Mouse (Mus musculus) MEL (cell line): ENCODE data around the gene Rgs9. TPM values are rescaled to one million over a fixed set of nuclear protein-coding genes. Genes with fewer than 3 reads are reported as not detected.

Experiments used
- DNase-seq: peaks from one replicate; pipeline ENCODE4 v3.0.0; 2011; ENCODE audit warnings: low read depth, low spot score
- H3K27ac ChIP-seq: 2 replicates; pipeline ENCODE4 v1.5.1; 2012; ENCODE audit warnings: low read depth, mild to moderate bottlenecking, control low read depth, low read length, moderate library complexity; ENCODE audit not compliant: control insufficient read depth
- H3K27me3 ChIP-seq, 2 experiments: fragments of 150-350 bp in 1 of 2; sonication (generic) in 1 of 2; 2 replicates each; pipeline ENCODE4 v1.6.1; 2012; ENCODE audit warnings: low read length in 2 of 2, mild to moderate bottlenecking in 2 of 2, improper control_type of control experiment in 1 of 2, moderate library complexity in 1 of 2; ENCODE audit not compliant: insufficient read depth in 2 of 2, control insufficient read depth in 1 of 2
- H3K36me3 ChIP-seq, 2 experiments: 2 replicates each; pipeline ENCODE4 v1.6.1; 2012 to 2014; ENCODE audit warnings: low read length in 2 of 2, improper control_type of control experiment in 1 of 2, inconsistent platforms in 1 of 2, mild to moderate bottlenecking in 1 of 2; ENCODE audit not compliant: insufficient read depth in 2 of 2, control insufficient read depth in 1 of 2
- H3K4me1 ChIP-seq, 2 experiments: fragments of 150-350 bp in 1 of 2; sonication (generic) in 1 of 2; 2 replicates each; pipeline ENCODE4 v1.6.1; 2012; ENCODE audit warnings: low read length in 2 of 2, improper control_type of control experiment in 1 of 2, mild to moderate bottlenecking in 1 of 2; ENCODE audit not compliant: insufficient read depth in 2 of 2, control insufficient read depth in 1 of 2
- H3K4me3 ChIP-seq, 2 experiments: fragments of 150-350 bp in 1 of 2; sonication (generic) in 1 of 2; 2 replicates each; pipeline ENCODE4 v1.5.1; 2012; ENCODE audit warnings: low read depth in 2 of 2, low read length in 2 of 2, mild to moderate bottlenecking in 2 of 2, moderate library complexity in 2 of 2, control low read depth in 1 of 2, improper control_type of control experiment in 1 of 2; ENCODE audit not compliant: control insufficient read depth in 1 of 2, insufficient read depth in 1 of 2
- H3K79me2 ChIP-seq: 2 replicates; pipeline ENCODE4 v1.6.1; 2012; ENCODE audit warnings: mild to moderate bottlenecking, low read length, moderate library complexity; ENCODE audit not compliant: control insufficient read depth, poor library complexity, insufficient read depth
- H3K9ac ChIP-seq: 2 replicates; pipeline ENCODE4 v1.6.1; 2012; ENCODE audit warnings: low read depth, mild to moderate bottlenecking, control low read depth, low read length, moderate library complexity; ENCODE audit not compliant: control insufficient read depth, poor library complexity, severe bottlenecking
- H3K9me3 ChIP-seq: fragments of 150-350 bp; sonication (generic); replicated peaks from 2 replicates; pipeline ENCODE4 v1.6.1; 2012; ENCODE audit warnings: mild to moderate bottlenecking, low read length, improper control_type of control experiment, moderate library complexity; ENCODE audit not compliant: insufficient read depth
- BHLHE40 ChIP-seq: IDR thresholded peaks from 2 replicates; pipeline ENCODE4 v1.6.1; 2012; ENCODE audit warnings: low read depth, mild to moderate bottlenecking, inconsistent platforms, low read length, improper control_type of control experiment, borderline replicate concordance
- CHD1 ChIP-seq: IDR thresholded peaks from 2 replicates; pipeline ENCODE4 v1.6.1; 2012; ENCODE audit warnings: low read depth, mild to moderate bottlenecking, inconsistent platforms, low read length, improper control_type of control experiment
- CTCF ChIP-seq, 3 experiments: IDR thresholded peaks in 2 of 3; conservative IDR thresholded peaks in 1 of 3; 2 replicates each; pipeline ENCODE4 v1.5.1; 2011 to 2012; ENCODE audit warnings: low read length in 3 of 3, low read depth in 2 of 3, mild to moderate bottlenecking in 2 of 3, improper control_type of control experiment in 1 of 3, inconsistent platforms in 1 of 3, mixed read lengths in 1 of 3, moderate library complexity in 1 of 3; ENCODE audit not compliant: control insufficient read depth in 1 of 3, insufficient read depth in 1 of 3, poor library complexity in 1 of 3, severe bottlenecking in 1 of 3
- ELF1 ChIP-seq: IDR thresholded peaks from 2 replicates; pipeline ENCODE4 v1.6.1; 2014; ENCODE audit warnings: low read depth, mild to moderate bottlenecking, inconsistent platforms, low read length, improper control_type of control experiment, moderate library complexity
- GABPA ChIP-seq: IDR thresholded peaks from 2 replicates; pipeline ENCODE4 v1.6.1; 2012; ENCODE audit warnings: low read depth, mild to moderate bottlenecking, inconsistent platforms, low read length, improper control_type of control experiment, moderate library complexity
- HCFC1 ChIP-seq: IDR thresholded peaks from 2 replicates; pipeline ENCODE4 v1.6.1; 2012; ENCODE audit warnings: low read depth, mild to moderate bottlenecking, inconsistent platforms, low read length, improper control_type of control experiment, moderate library complexity
- JUND ChIP-seq: IDR thresholded peaks from 2 replicates; pipeline ENCODE4 v1.6.1; 2011; ENCODE audit warnings: low read depth, mild to moderate bottlenecking, improper control_type of control experiment, low read length
- KAT2A ChIP-seq: conservative IDR thresholded peaks from 2 replicates; pipeline ENCODE4 v1.6.1; 2012; ENCODE audit warnings: low read depth, low read length, improper control_type of control experiment, inconsistent platforms
- MAZ ChIP-seq: IDR thresholded peaks from 2 replicates; pipeline ENCODE4 v1.6.1; 2012; ENCODE audit warnings: low read depth, mild to moderate bottlenecking, inconsistent platforms, low read length, improper control_type of control experiment
- MEF2A ChIP-seq: IDR thresholded peaks from 2 replicates; pipeline ENCODE4 v1.6.1; 2014; ENCODE audit warnings: low read depth, mild to moderate bottlenecking, inconsistent platforms, low read length, improper control_type of control experiment; ENCODE audit not compliant: poor library complexity, insufficient replicate concordance, severe bottlenecking; ENCODE audit errors: extremely low read depth
- NRF1 ChIP-seq: IDR thresholded peaks from 2 replicates; pipeline ENCODE4 v1.6.1; 2014; ENCODE audit warnings: low read depth, mild to moderate bottlenecking, inconsistent platforms, low read length, improper control_type of control experiment, moderate library complexity; ENCODE audit not compliant: poor library complexity, insufficient read depth, severe bottlenecking
- POLR2A ChIP-seq, 2 experiments: IDR thresholded peaks; 2 replicates each; pipeline ENCODE4 v1.6.1; 2011 to 2012; ENCODE audit warnings: low read length in 2 of 2, mild to moderate bottlenecking in 2 of 2, control low read depth in 1 of 2, improper control_type of control experiment in 1 of 2, low read depth in 1 of 2, moderate library complexity in 1 of 2; ENCODE audit not compliant: control insufficient read depth in 1 of 2, insufficient read depth in 1 of 2, poor library complexity in 1 of 2
- POLR2AphosphoS5 ChIP-seq: IDR thresholded peaks from 2 replicates; pipeline ENCODE4 v1.6.1; 2012; ENCODE audit warnings: low read depth, borderline replicate concordance, mild to moderate bottlenecking, inconsistent platforms, low read length, moderate library complexity, mixed read lengths
- RAD21 ChIP-seq: IDR thresholded peaks from 2 replicates; pipeline ENCODE4 v1.6.1; 2011; ENCODE audit warnings: mild to moderate bottlenecking, low read depth, low read length, improper control_type of control experiment
- RCOR1 ChIP-seq: IDR thresholded peaks from 2 replicates; pipeline ENCODE4 v1.6.1; 2012; ENCODE audit warnings: low read depth, mild to moderate bottlenecking, inconsistent platforms, low read length, improper control_type of control experiment
- SIN3A ChIP-seq: IDR thresholded peaks from 2 replicates; pipeline ENCODE4 v1.6.1; 2012; ENCODE audit warnings: low read length, improper control_type of control experiment, inconsistent platforms
- SMC3 ChIP-seq: IDR thresholded peaks from 2 replicates; pipeline ENCODE4 v1.6.1; 2011; ENCODE audit warnings: low read depth, low read length, improper control_type of control experiment
- TAL1 ChIP-seq: IDR thresholded peaks from 2 replicates; pipeline ENCODE4 v1.6.1; 2012; ENCODE audit warnings: mild to moderate bottlenecking, inconsistent platforms, low read length, moderate library complexity, mixed read lengths
- TCF12 ChIP-seq: IDR thresholded peaks from 2 replicates; pipeline ENCODE4 v1.6.1; 2014; ENCODE audit warnings: low read depth, mild to moderate bottlenecking, inconsistent platforms, low read length, improper control_type of control experiment, moderate library complexity
- USF1 ChIP-seq: IDR thresholded peaks from 2 replicates; pipeline ENCODE4 v1.6.1; 2014; ENCODE audit warnings: low read depth, mild to moderate bottlenecking, inconsistent platforms, low read length, improper control_type of control experiment, moderate library complexity
- ZC3H11A ChIP-seq: IDR thresholded peaks from 2 replicates; pipeline ENCODE4 v1.6.1; 2012; ENCODE audit warnings: low read depth, mild to moderate bottlenecking, inconsistent platforms, low read length, improper control_type of control experiment
- ZKSCAN1 ChIP-seq: IDR thresholded peaks from 2 replicates; pipeline ENCODE4 v1.6.1; 2012; ENCODE audit warnings: low read depth, mild to moderate bottlenecking, inconsistent platforms, low read length, improper control_type of control experiment, moderate library complexity
- ZNF384 ChIP-seq: IDR thresholded peaks from 2 replicates; pipeline ENCODE4 v1.6.1; 2012; ENCODE audit warnings: low read depth, mild to moderate bottlenecking, inconsistent platforms, low read length, improper control_type of control experiment
- polyA plus RNA-seq, 2 experiments: library from polyadenylated mRNA; stranded (reverse) in 1 of 2; unstranded in 1 of 2; fragments of >175 nt in 1 of 2; fragments of >200 nt in 1 of 2; gene quantifications; 2 replicates each; pipeline versions ENCODE4 v1.2.1 to v1.2.4; 2012; ENCODE audit warnings: low replicate concordance in 2 of 2, low read depth in 1 of 2; ENCODE audit not compliant: insufficient read length in 2 of 2, insufficient read depth in 1 of 2, missing spikeins in 1 of 2
- total RNA-seq: library from RNA; depleted of rRNA; stranded (reverse); fragments of 300-350 nt; gene quantifications from 2 replicates; pipeline ENCODE4 v1.2.3, GENCODE M21; 2012

The Rgs9 gene
- total and polyA plus RNA-seq, 3 experiments, result not detected

GRCm38 (mm10) chr11:109192673-109193557 is 105.0 kb downstream of the Rgs9 start:
- DNase-seq, result peak; percentile 32
- Histone ChIP-seq H3K4me1 (no peaks in the 10 kb centered on the region), H3K79me2 (no peaks in the 10 kb centered on the region), H3K27me3 (no peaks in the 10 kb centered on the region), H3K36me3 (no peaks in the 10 kb centered on the region), H3K9ac (no peak overlapping the region), H3K9me3 (no peaks in the 10 kb centered on the region), H3K4me3 (no peak overlapping the region), H3K27ac (no peak overlapping the region)
- no peak for TF ChIP-seq CHD1
- no peak for TF ChIP-seq ZKSCAN1
- TF ChIP-seq CTCF (IDR thresholded peaks at IDR 0.05 in 2 of 3, conservative IDR thresholded peaks at IDR 0.05 in 1 of 3; ENCODE audit: control insufficient read depth in 1 of 3, insufficient read depth in 1 of 3, low read depth in 2 of 3, low read length in 3 of 3, poor library complexity in 1 of 3, severe bottlenecking in 1 of 3), result peak; percentile 38 to 51 (median 45); a peak in 5 of 6 replicates
- TF ChIP-seq RAD21, result peak; percentile 42
- peak; percentile 32 for TF ChIP-seq SMC3
- TF ChIP-seq USF1, result no peak
- TF ChIP-seq HCFC1, result no peak

- no peaks in the 10 kb centered on the region for H3K9me3 ChIP-seq
- no peaks in the 10 kb centered on the region for H3K27me3 ChIP-seq
- H3K4me1 ChIP-seq, result no peaks in the 10 kb centered on the region
- no peak overlapping the region for H3K4me3 ChIP-seq
- H3K36me3 ChIP-seq, result no peaks in the 10 kb centered on the region
- DNase-seq, result no peak
- H3K27ac ChIP-seq, result no peak overlapping the region
- H3K9ac ChIP-seq, result no peak overlapping the region
- H3K79me2 ChIP-seq, result no peaks in the 10 kb centered on the region
- TF ChIP-seq KAT2A (no peak), NRF1 (no peak), POLR2A (IDR thresholded peaks at IDR 0.05; ENCODE audit: control insufficient read depth in 1 of 2, insufficient read depth in 1 of 2, low read depth in 1 of 2, low read length in 2 of 2, poor library complexity in 1 of 2) (no peak), POLR2AphosphoS5 (no peak), JUND (no peak), RCOR1 (no peak)
Observed at GRCm38 (mm10) chr11:109188235-109188634, 109.7 kb downstream of the Rgs9 start.

- no peaks in the 10 kb centered on the region for H3K27me3 ChIP-seq
- H3K9me3 ChIP-seq, result no peaks in the 10 kb centered on the region
- no peak overlapping the region for H3K4me3 ChIP-seq
- no peak overlapping the region for H3K27ac ChIP-seq
- H3K79me2 ChIP-seq, result no peaks in the 10 kb centered on the region
- no peaks in the 10 kb centered on the region for H3K36me3 ChIP-seq
- no peak for DNase-seq
- no peaks in the 10 kb centered on the region for H3K4me1 ChIP-seq
- no peak overlapping the region for H3K9ac ChIP-seq
- TF ChIP-seq POLR2A (IDR thresholded peaks at IDR 0.05; ENCODE audit: control insufficient read depth in 1 of 2, insufficient read depth in 1 of 2, low read depth in 1 of 2, low read length in 2 of 2, poor library complexity in 1 of 2), result no peak
- TF ChIP-seq BHLHE40, result no peak
- no peak for TF ChIP-seq ZKSCAN1
- no peak for TF ChIP-seq GABPA
- TF ChIP-seq TAL1, result no peak
- no peak for TF ChIP-seq ELF1
- no peak for TF ChIP-seq ZNF384
- TF ChIP-seq MAZ, result no peak
- TF ChIP-seq TCF12, result no peak
- TF ChIP-seq RAD21, result no peak
- no peak for TF ChIP-seq SIN3A
- no peak for TF ChIP-seq SMC3
- TF ChIP-seq ZC3H11A, result no peak
- no peak for TF ChIP-seq CHD1
- no peak for TF ChIP-seq MEF2A
Observed at GRCm38 (mm10) chr11:109187631-109188184, 110.2 kb downstream of the Rgs9 start.
